Mouse (Mus musculus) heart, embryonic 15.5 days (tissue): ENCODE measurements around the gene Fkbp9. TPM values are rescaled to one million over a fixed set of nuclear protein-coding genes. Genes with fewer than 3 reads are reported as not detected.
A peak's percentile ranks its signal among the peaks of the same experiment; 100 is the strongest.

ENCODE experiments used
- ATAC-seq: fragments of 200-750 bp; cut with Nextera tagmentation; replicated peaks from 2 replicates; pipeline ENCODE4 v1.8.0; 2017; ENCODE audit warnings: low read depth, moderate TSS enrichment; ENCODE audit not compliant: insufficient number of reproducible peaks, insufficient read depth, low FRiP score
- H3K27ac ChIP-seq: fragments of 300-500 bp; sonication (generic); 2 replicates; pipeline ENCODE4 v1.5.1; 2015; ENCODE audit warnings: mild to moderate bottlenecking, inconsistent platforms
- H3K27me3 ChIP-seq: fragments of 300-500 bp; sonication (generic); 2 replicates; pipeline ENCODE4 v1.6.1; 2015; ENCODE audit warnings: inconsistent platforms
- H3K36me3 ChIP-seq: fragments of 300-500 bp; sonication (generic); 2 replicates; pipeline ENCODE4 v1.6.1; 2015; ENCODE audit warnings: mild to moderate bottlenecking, inconsistent platforms
- H3K4me1 ChIP-seq: fragments of 300-500 bp; sonication (generic); replicated peaks from 2 replicates; pipeline ENCODE4 v1.6.1; 2015; ENCODE audit warnings: inconsistent platforms
- H3K4me2 ChIP-seq: fragments of 300-500 bp; sonication (generic); 2 replicates; pipeline ENCODE4 v1.6.1; 2015; ENCODE audit warnings: inconsistent platforms, mild to moderate bottlenecking, moderate library complexity
- H3K4me3 ChIP-seq: fragments of 300-500 bp; sonication (generic); 2 replicates; pipeline ENCODE4 v1.5.1; 2015; ENCODE audit warnings: mild to moderate bottlenecking, inconsistent platforms
- H3K9ac ChIP-seq: fragments of 300-500 bp; sonication (generic); 2 replicates; pipeline ENCODE4 v1.6.1; 2015; ENCODE audit warnings: mild to moderate bottlenecking, inconsistent platforms
- H3K9me3 ChIP-seq: fragments of 300-500 bp; sonication (generic); replicated peaks from 2 replicates; pipeline ENCODE4 v1.6.1; 2016; ENCODE audit warnings: inconsistent platforms
- WGBS: fragments of 180-500 bp; shearing (Covaris S2); methylation state at CpG from one replicate; pipeline ENCODE4 v1.1.7; 2015; ENCODE audit warnings: mixed read lengths; 5-methylcytosine and 5-hydroxymethylcytosine counted together
- polyA plus RNA-seq: library from polyadenylated mRNA; unstranded; fragments of >200 nt; fragmentation: Nextera tagmentation; extraction: Ambion mirVana; gene quantifications from 2 replicates; pipeline ENCODE4 v1.2.1, GENCODE M21; 2015

Gene Fkbp9
- polyA plus RNA-seq, 1 experiment from 2014 or later: 129 TPM

- Histone ChIP-seq H3K4me1 (peaks cover 35% of the 10 kb centered on the region), H3K9ac (no peak overlapping the region), H3K27ac (no peak overlapping the region), H3K36me3 (no peaks in the 10 kb centered on the region), H3K4me3 (no peak overlapping the region), H3K4me2 (no peak overlapping the region), H3K9me3 (no peaks in the 10 kb centered on the region), H3K27me3 (no peaks in the 10 kb centered on the region)
- WGBS: 71% methylated on average over 8 of the region's 8 CpGs
- ATAC-seq: no peak
Measured at GRCm38 (mm10) chr6:56906121-56906846, 74.4 kb downstream of the Fkbp9 start.

- Histone ChIP-seq H3K4me1 (peaks cover 22% of the 10 kb centered on the region), H3K9ac (no peak overlapping the region), H3K4me3 (no peak overlapping the region), H3K36me3 (no peaks in the 10 kb centered on the region), H3K4me2 (no peak overlapping the region), H3K27me3 (no peaks in the 10 kb centered on the region), H3K9me3 (no peaks in the 10 kb centered on the region), H3K27ac (no peak overlapping the region)
- ATAC-seq: no peak
- WGBS: 90% methylated on average over 3 of the region's 3 CpGs
Measured at GRCm38 (mm10) chr6:56907973-56908372, 76.1 kb downstream of the Fkbp9 start.

- ATAC-seq: no peak
- Histone ChIP-seq H3K4me2 (no peak overlapping the region), H3K27me3 (no peaks in the 10 kb centered on the region), H3K9ac (no peak overlapping the region), H3K9me3 (no peaks in the 10 kb centered on the region), H3K36me3 (no peaks in the 10 kb centered on the region), H3K4me1 (peaks cover 19% of the 10 kb centered on the region), H3K27ac (no peak overlapping the region), H3K4me3 (no peak overlapping the region)
- 85% methylated on average over 2 of the region's 2 CpGs for WGBS
Measured at GRCm38 (mm10) chr6:56908397-56908796, 76.5 kb downstream of the Fkbp9 start.

GRCm38 (mm10) chr6:56908912-56909311 lies 77.1 kb downstream of the Fkbp9 start:
- Histone ChIP-seq H3K4me3 (no peak overlapping the region), H3K9ac (no peak overlapping the region), H3K4me2 (no peak overlapping the region), H3K27me3 (no peaks in the 10 kb centered on the region), H3K9me3 (no peaks in the 10 kb centered on the region), H3K4me1 (peaks cover 15% of the 10 kb centered on the region), H3K27ac (no peak overlapping the region), H3K36me3 (no peaks in the 10 kb centered on the region)
- 2% methylated on average over 4 of the region's 4 CpGs for WGBS
- ATAC-seq: 0 out of 2 replicates have a peak, but pooled peaks have one; percentile 35

- WGBS: 57% methylated on average over 2 of the region's 2 CpGs
- Histone ChIP-seq H3K4me2 (no peak overlapping the region), H3K9ac (no peak overlapping the region), H3K36me3 (no peaks in the 10 kb centered on the region), H3K9me3 (no peaks in the 10 kb centered on the region), H3K27ac (no peak overlapping the region), H3K4me3 (no peak overlapping the region), H3K4me1 (0 out of 2 replicates have a peak, but pooled peaks cover 8% of the 10 kb centered on the region), H3K27me3 (no peaks in the 10 kb centered on the region)
- no peak for ATAC-seq
Measured at GRCm38 (mm10) chr6:56910910-56911309, 79.1 kb downstream of the Fkbp9 start.

- no peak overlapping the region for H3K4me3 ChIP-seq
- H3K4me1 ChIP-seq: peaks cover 20% of the 10 kb centered on the region
- H3K27me3 ChIP-seq: no peaks in the 10 kb centered on the region
- 78% methylated on average over 2 of the region's 2 CpGs for WGBS
- H3K9ac ChIP-seq: no peak overlapping the region
- H3K36me3 ChIP-seq: no peaks in the 10 kb centered on the region
- H3K27ac ChIP-seq: no peak overlapping the region
- H3K9me3 ChIP-seq: no peaks in the 10 kb centered on the region
- no peak overlapping the region for H3K4me2 ChIP-seq
- ATAC-seq: no peak
Measured at GRCm38 (mm10) chr6:56913092-56913858, 81.4 kb downstream of the Fkbp9 start.

- WGBS: 66% methylated on average over 2 of the region's 2 CpGs
- Histone ChIP-seq H3K4me1 (peaks cover 41% of the 10 kb centered on the region), H3K9me3 (no peaks in the 10 kb centered on the region), H3K36me3 (no peaks in the 10 kb centered on the region), H3K4me2 (no peak overlapping the region), H3K27ac (no peak overlapping the region), H3K9ac (no peak overlapping the region), H3K4me3 (no peak overlapping the region), H3K27me3 (no peaks in the 10 kb centered on the region)
- no peak for ATAC-seq
Measured at GRCm38 (mm10) chr6:56916279-56916678, 84.4 kb downstream of the Fkbp9 start.

- Histone ChIP-seq H3K9me3 (no peaks in the 10 kb centered on the region), H3K9ac (no peak overlapping the region), H3K36me3 (no peaks in the 10 kb centered on the region), H3K4me1 (peaks cover 43% of the 10 kb centered on the region), H3K4me2 (peak overlapping the region; percentile 32), H3K27ac (peak overlapping the region; percentile 53), H3K27me3 (no peaks in the 10 kb centered on the region), H3K4me3 (no peak overlapping the region)
- no peak for ATAC-seq
- WGBS: 46% methylated on average over 12 of the region's 12 CpGs
Measured at GRCm38 (mm10) chr6:56917578-56918368, 85.9 kb downstream of the Fkbp9 start.

- no peaks in the 10 kb centered on the region for H3K9me3 ChIP-seq
- peak overlapping the region; percentile 30 for H3K4me2 ChIP-seq
- no peak for ATAC-seq
- no peaks in the 10 kb centered on the region for H3K36me3 ChIP-seq
- WGBS: 60% methylated on average over 7 of the region's 7 CpGs
- H3K27me3 ChIP-seq: no peaks in the 10 kb centered on the region
- H3K4me3 ChIP-seq: no peak overlapping the region
- H3K9ac ChIP-seq: no peak overlapping the region
- H3K27ac ChIP-seq: peak overlapping the region; percentile 35; the same call in 1 of the 2 replicates
- peaks cover 43% of the 10 kb centered on the region for H3K4me1 ChIP-seq
Measured at GRCm38 (mm10) chr6:56919330-56920044, 87.6 kb downstream of the Fkbp9 start.

GRCm38 (mm10) chr6:56920222-56921092 lies 88.6 kb downstream of the Fkbp9 start:
- peak overlapping the region; percentile 35 for H3K27ac ChIP-seq
- no peaks in the 10 kb centered on the region for H3K27me3 ChIP-seq
- H3K9me3 ChIP-seq: no peaks in the 10 kb centered on the region
- no peak overlapping the region for H3K4me3 ChIP-seq
- no peak overlapping the region for H3K9ac ChIP-seq
- WGBS: 23% methylated on average over 12 of the region's 12 CpGs
- no peaks in the 10 kb centered on the region for H3K36me3 ChIP-seq
- peak overlapping the region; percentile 30 for H3K4me2 ChIP-seq
- H3K4me1 ChIP-seq: peaks cover 43% of the 10 kb centered on the region
- ATAC-seq: no peak
